Mouse (Mus musculus): Measurements from ENCODE around the gene Scarf1. TPM values are rescaled to one million over a fixed set of nuclear protein-coding genes. Genes with fewer than 3 reads are reported as not detected.
A peak's percentile ranks its signal among the peaks of the same experiment; 100 is the strongest.

Scarf1 gene
- polyA plus RNA-seq, 1 experiment from 2014 or later, result 3.9 TPM

GRCm38 (mm10) chr11:75572854-75573650 is 59.7 kb downstream of the Scarf1 start:
- peak overlapping the region; percentile 69 for H3K27ac ChIP-seq
- peak overlapping the region; percentile 11; the same call in 1 of the 2 replicates for H3K4me2 ChIP-seq
- WGBS, result 4% methylated on average over 12 of the region's 12 CpGs

GRCm38 (mm10) chr11:75574378-75575123 is 61.2 kb downstream of the Scarf1 start:
- Histone ChIP-seq H3K4me1 (peaks cover 16% of the 10 kb centered on the region), H3K36me3 (replicated peaks) (peaks cover 8% of the 10 kb centered on the region), H3K9ac (no peak overlapping the region), H3K9me3 (no peaks in the 10 kb centered on the region), H3K4me3 (replicated peaks) (no peak overlapping the region), H3K27me3 (0 out of 2 replicates have a peak, but pooled peaks cover 3% of the 10 kb centered on the region), H3K4me2 (no peak overlapping the region), H3K27ac (no peak overlapping the region)
- 87% methylated on average over 5 of the region's 5 CpGs for WGBS
- ATAC-seq (ENCODE audit: low FRiP score), result no peak

More at GRCm38 (mm10) chr11:75572854-75573650, 59.7 kb downstream of the Scarf1 start:
- H3K27me3 ChIP-seq, result 0 out of 2 replicates have a peak, but pooled peaks cover 3% of the 10 kb centered on the region
- H3K36me3 ChIP-seq (replicated peaks), result peaks cover 19% of the 10 kb centered on the region
- H3K4me1 ChIP-seq, result peaks cover 16% of the 10 kb centered on the region
- H3K4me3 ChIP-seq (replicated peaks), result no peak overlapping the region
- H3K9ac ChIP-seq, result peak overlapping the region; percentile 25; the same call in 1 of the 2 replicates
- ATAC-seq (ENCODE audit: low FRiP score), result peak; percentile 91
- no peaks in the 10 kb centered on the region for H3K9me3 ChIP-seq

- Histone ChIP-seq H3K27me3 (0 out of 2 replicates have a peak, but pooled peaks cover 3% of the 10 kb centered on the region), H3K27ac (no peak overlapping the region), H3K4me1 (peaks cover 16% of the 10 kb centered on the region), H3K4me2 (no peak overlapping the region), H3K9ac (no peak overlapping the region), H3K36me3 (replicated peaks) (peaks cover 2% of the 10 kb centered on the region), H3K9me3 (no peaks in the 10 kb centered on the region), H3K4me3 (replicated peaks) (no peak overlapping the region)
- ATAC-seq (ENCODE audit: low FRiP score), result no peak
- 83% methylated on average over 9 of the region's 9 CpGs for WGBS
Measured at GRCm38 (mm10) chr11:75575560-75576123, 62.3 kb downstream of the Scarf1 start.

MicroRNAs encoded within 50 kb of the gene (microRNA counts, 519-probe panel; counts per million panel counts)
- 5,655 counts per million, percentile 77 among the panel's probes with 10 or more counts for microRNA mmu-miR-22

Small RNAs within 50 kb of the gene (microRNA-seq; reads per million reads assigned to microRNA genes)
- gene Mir22 (2,923 reads per million, percentile 85 among the genes with 10 or more reads in this experiment), gene Mir3971 (not detected)

Other genes starting within 250 kb of the Scarf1 start
- 140 and 160 TPM in 2 replicates for gene Rpa1, start 165.2 kb upstream of the Scarf1 start, polyA plus RNA-seq (2016; fragmentation: Nextera tagmentation; extraction: Ambion mirVana)
- gene Smyd4, start 165.1 kb upstream of the Scarf1 start, polyA plus RNA-seq (2016; fragmentation: Nextera tagmentation; extraction: Ambion mirVana), result 20.0 and 21.0 TPM in 2 replicates
- 35.8 and 44.7 TPM in 2 replicates for gene Serpinf1, start 90.8 kb upstream of the Scarf1 start, polyA plus RNA-seq (2016; fragmentation: Nextera tagmentation; extraction: Ambion mirVana)
- not detected in 2 replicates for gene Serpinf2, start 73.9 kb upstream of the Scarf1 start, polyA plus RNA-seq (2016; fragmentation: Nextera tagmentation; extraction: Ambion mirVana)
- 7.2 and 8.7 TPM in 2 replicates for gene Wdr81, start 58.8 kb upstream of the Scarf1 start, polyA plus RNA-seq (2016; fragmentation: Nextera tagmentation; extraction: Ambion mirVana)
- gene Tlcd2, start 51.8 kb upstream of the Scarf1 start, polyA plus RNA-seq (2016; fragmentation: Nextera tagmentation; extraction: Ambion mirVana), result 4.9 and 7.1 TPM in 2 replicates
- gene Prpf8, start 26.7 kb upstream of the Scarf1 start, polyA plus RNA-seq (2016; fragmentation: Nextera tagmentation; extraction: Ambion mirVana), result 87.9 and 92.6 TPM in 2 replicates
- 0.22 and 0.34 TPM in 2 replicates for gene Rilp, start 3.4 kb upstream of the Scarf1 start, polyA plus RNA-seq (2016; fragmentation: Nextera tagmentation; extraction: Ambion mirVana)
- gene Slc43a2, start 18.2 kb downstream of the Scarf1 start, polyA plus RNA-seq (2016; fragmentation: Nextera tagmentation; extraction: Ambion mirVana), result 11.4 TPM in 2 replicates
- 95.5 and 96.1 TPM in 2 replicates for gene Pitpna, start 74.6 kb downstream of the Scarf1 start, polyA plus RNA-seq (2016; fragmentation: Nextera tagmentation; extraction: Ambion mirVana)
- gene Inpp5k, start 117.4 kb downstream of the Scarf1 start, polyA plus RNA-seq (2016; fragmentation: Nextera tagmentation; extraction: Ambion mirVana), result 21.5 and 25.4 TPM in 2 replicates
- 12.1 and 13.9 TPM in 2 replicates for gene Myo1c, start 137.0 kb downstream of the Scarf1 start, polyA plus RNA-seq (2016; fragmentation: Nextera tagmentation; extraction: Ambion mirVana)
- 139 and 146 TPM in 2 replicates for gene Crk, start 165.7 kb downstream of the Scarf1 start, polyA plus RNA-seq (2016; fragmentation: Nextera tagmentation; extraction: Ambion mirVana)
- 1,436 and 1,495 TPM in 2 replicates for gene Ywhae, start 219.3 kb downstream of the Scarf1 start, polyA plus RNA-seq (2016; fragmentation: Nextera tagmentation; extraction: Ambion mirVana)